Mouse (Mus musculus) spleen, adult 2 months (tissue): Measurements from ENCODE around the gene Bod1l. TPM values are rescaled to one million over a fixed set of nuclear protein-coding genes. Genes with fewer than 3 reads are reported as not detected.
A peak's percentile ranks its signal among the peaks of the same experiment; 100 is the strongest.

Experiments used
- DNase-seq, 2 experiments: peaks; one replicate each; pipeline versions ENCODE4 v3.0.0 to v3.0.0-alpha.2; 2012 to 2021; ENCODE audit warnings: low spot score in 2 of 2, low read depth in 1 of 2
- H3K27ac ChIP-seq: fragments of 200-500 bp; 2 replicates; pipeline ENCODE4 v1.5.1; 2012; ENCODE audit warnings: low read length, inconsistent platforms; ENCODE audit not compliant: insufficient read depth
- H3K27me3 ChIP-seq: fragments of 200-500 bp; 2 replicates; pipeline ENCODE4 v1.6.1; 2012; ENCODE audit warnings: mild to moderate bottlenecking, moderate library complexity, low read length, inconsistent platforms; ENCODE audit not compliant: control insufficient read depth, insufficient read depth
- H3K36me3 ChIP-seq: fragments of 200-500 bp; 2 replicates; pipeline ENCODE4 v1.6.1; 2012; ENCODE audit warnings: mild to moderate bottlenecking, low read length, inconsistent platforms; ENCODE audit not compliant: control insufficient read depth, insufficient read depth
- H3K4me1 ChIP-seq: fragments of 200-500 bp; 2 replicates; pipeline ENCODE4 v1.6.1; 2011; ENCODE audit warnings: inconsistent platforms; ENCODE audit not compliant: control insufficient read depth, insufficient read depth, insufficient read length
- H3K4me3 ChIP-seq: fragments of 200-500 bp; 2 replicates; pipeline ENCODE4 v1.5.1; 2011; ENCODE audit warnings: mild to moderate bottlenecking, inconsistent platforms; ENCODE audit not compliant: insufficient read depth, insufficient read length; ENCODE audit errors: extremely low read depth
- CTCF ChIP-seq: fragments of 200-500 bp; IDR thresholded peaks from 2 replicates; pipeline ENCODE4 v1.5.1; 2011; ENCODE audit warnings: mild to moderate bottlenecking, inconsistent platforms; ENCODE audit not compliant: insufficient read depth, insufficient read length, insufficient replicate concordance; ENCODE audit errors: extremely low read depth
- POLR2A ChIP-seq: fragments of 200-500 bp; IDR thresholded peaks from 2 replicates; pipeline ENCODE4 v1.6.1; 2011; ENCODE audit warnings: low read depth, low read length, inconsistent platforms
- WGBS: fragments of 180-500 bp; shearing (Covaris S2); methylation state at CpG from one replicate; pipeline ENCODE4 v1.1.7; 2018; 5-methylcytosine and 5-hydroxymethylcytosine counted together
- polyA plus RNA-seq: library from polyadenylated mRNA; depleted of rRNA; stranded (reverse); fragments of >200 nt; gene quantifications from 2 replicates; pipeline ENCODE4 v1.2.3, GENCODE M21; 2012

The Bod1l gene
- polyA plus RNA-seq, 1 experiment: 3.3 TPM

DNA sequence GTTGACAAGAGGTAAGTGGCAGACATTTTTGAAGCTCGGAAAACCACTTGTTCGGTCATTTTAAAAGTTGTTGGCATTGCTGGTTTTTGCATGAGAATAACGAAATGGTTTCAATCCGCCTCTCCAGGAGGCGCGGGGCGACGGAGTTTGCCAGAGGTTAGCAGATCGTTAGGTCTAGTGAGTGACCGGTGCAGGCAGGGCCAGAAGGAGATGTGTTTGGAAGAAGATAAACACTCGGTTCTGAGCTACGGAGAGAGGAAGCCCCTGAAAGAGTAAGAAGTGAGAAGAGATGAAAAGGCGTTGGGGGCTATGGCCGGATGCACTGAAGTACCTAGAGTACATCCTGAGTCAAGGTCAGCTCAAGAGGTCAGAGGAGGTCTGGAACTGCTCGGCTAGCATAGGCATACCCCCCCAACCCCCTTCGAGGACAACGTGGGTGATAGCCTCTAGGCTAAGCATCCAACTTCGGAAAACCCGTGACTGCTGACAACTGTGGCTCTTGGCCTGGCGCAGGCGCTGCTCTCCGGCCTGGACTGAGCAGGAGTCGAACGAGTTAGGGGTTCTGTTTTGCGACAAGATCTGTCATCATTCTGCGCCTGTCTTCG, 77.6 kb downstream of the Bod1l start:
- TF ChIP-seq POLR2A: no peak
- no peak for TF ChIP-seq CTCF
- 7% methylated on average over 27 of the region's 27 CpGs for WGBS
- H3K27me3 ChIP-seq: peaks cover 23% of the 10 kb centered on the region
- H3K36me3 ChIP-seq: no peaks in the 10 kb centered on the region
- H3K4me1 ChIP-seq: peaks cover 17% of the 10 kb centered on the region
- H3K4me3 ChIP-seq: no peak overlapping the region
- no peak for DNase-seq
- H3K27ac ChIP-seq: 0 out of 2 replicates have a peak overlapping the region, but pooled peaks have one; percentile 8

DNA sequence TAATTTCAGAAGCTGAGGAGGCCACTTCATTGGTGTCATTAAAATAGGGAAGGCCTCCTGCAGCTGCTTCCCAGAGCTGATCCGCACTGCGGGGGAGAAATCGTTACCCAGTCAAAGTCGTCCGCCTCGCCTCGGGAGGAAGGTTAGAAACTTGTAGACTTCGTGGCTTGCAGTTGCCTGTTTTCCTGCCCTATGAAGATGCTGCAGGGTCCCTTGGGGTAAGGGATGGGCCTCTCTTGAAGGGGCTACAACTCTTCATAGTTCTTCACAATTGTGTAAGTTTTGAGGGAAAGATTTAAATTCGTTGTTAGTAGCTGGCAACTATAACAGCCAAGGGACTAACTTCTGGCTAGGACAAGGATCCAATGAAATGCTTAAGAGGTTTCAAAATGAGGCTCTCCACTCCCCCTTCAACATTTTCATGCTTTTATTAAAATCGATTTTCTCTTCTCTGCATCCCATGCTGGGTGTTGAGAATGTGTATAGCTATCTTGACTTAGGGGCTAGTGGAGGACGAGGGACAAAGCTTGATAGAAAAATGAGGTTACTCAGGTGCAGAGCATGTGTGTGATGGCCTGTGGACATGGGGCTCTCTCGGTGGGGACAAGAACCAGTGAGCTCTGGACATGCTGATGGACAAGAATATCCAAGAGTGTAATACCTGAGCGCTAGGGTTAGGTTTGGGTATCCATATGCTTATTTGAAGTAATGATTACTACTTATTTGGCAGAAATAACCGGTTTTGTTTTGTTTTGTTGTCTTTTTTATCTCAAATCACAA, 78.3 kb downstream of the Bod1l start:
- no peak overlapping the region for H3K27ac ChIP-seq
- H3K27me3 ChIP-seq: peaks cover 29% of the 10 kb centered on the region
- 6% methylated on average over 14 of the region's 14 CpGs for WGBS
- H3K36me3 ChIP-seq: no peaks in the 10 kb centered on the region
- no peak overlapping the region for H3K4me3 ChIP-seq
- H3K4me1 ChIP-seq: peaks cover 17% of the 10 kb centered on the region
- no peak for DNase-seq
- no peak for TF ChIP-seq CTCF
- TF ChIP-seq POLR2A: no peak

DNA sequence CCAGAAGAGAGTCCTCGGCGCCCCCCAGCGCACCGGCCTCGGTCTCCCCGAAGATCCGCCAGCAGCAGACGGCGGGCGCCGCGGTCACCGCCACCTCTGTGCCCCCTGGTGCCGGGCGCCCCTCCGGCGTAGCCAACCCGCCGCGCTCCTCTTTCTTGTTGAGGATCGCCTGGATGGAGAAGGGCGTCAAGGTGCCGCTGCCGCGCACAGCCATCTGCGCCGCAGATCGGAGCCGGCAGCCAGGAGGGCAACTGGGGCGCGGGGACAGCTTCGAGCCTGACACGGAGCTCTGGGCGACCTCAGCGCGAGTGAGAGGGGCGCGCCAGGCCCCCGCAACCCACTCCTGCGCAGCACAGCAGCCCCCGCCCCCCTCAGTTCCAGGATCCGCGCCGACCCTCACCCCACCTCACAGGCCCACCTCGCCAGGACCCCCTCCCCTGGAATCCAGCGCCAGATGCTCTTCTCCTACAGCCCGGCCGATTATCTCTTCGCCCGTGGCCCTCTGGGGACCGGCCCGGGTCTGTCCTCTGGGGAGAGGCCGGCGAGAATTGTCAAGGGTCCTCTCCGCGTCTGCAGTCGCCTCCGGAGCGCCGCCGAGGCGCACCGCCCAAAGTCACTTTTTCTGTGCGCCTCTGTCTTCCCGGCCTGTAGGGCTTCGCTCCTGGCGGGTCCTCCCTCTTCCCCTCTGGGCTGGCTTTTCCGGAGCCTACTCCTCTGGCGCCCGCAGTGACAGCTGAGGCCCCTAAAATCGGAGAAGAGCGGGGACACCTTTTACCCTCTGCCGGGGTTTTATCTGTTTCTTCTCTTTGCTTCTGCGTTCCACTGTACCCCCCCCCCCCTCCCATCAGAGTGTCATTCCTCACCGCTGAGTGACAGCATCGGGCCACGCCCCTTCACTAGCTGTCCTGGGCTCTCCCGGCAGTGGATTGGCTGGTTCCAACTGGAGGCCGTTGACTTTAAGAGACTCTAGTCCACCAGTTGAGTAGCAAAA, 80.1 kb downstream of the Bod1l start, which contains the start of gene Nkx3-2:
Gene Nkx3-2 (minus strand): TSS at position 771 of the 991 bp plus-strand sequence.
- Histone ChIP-seq H3K4me1 (peaks cover 17% of the 10 kb centered on the region), H3K4me3 (peak within 1 kb of the TSS; percentile 30; the same call in 1 of the 2 replicates), H3K36me3 (no peaks in the 10 kb centered on the region), H3K27me3 (peaks cover 34% of the 10 kb centered on the region), H3K27ac (peak within 1 kb of the TSS; percentile 37; the same call in 1 of the 2 replicates)
- no peak for DNase-seq
- no peak for TF ChIP-seq CTCF
- TF ChIP-seq POLR2A: no peak
- WGBS: under 1% methylated on average over 76 of the region's 79 CpGs

DNA sequence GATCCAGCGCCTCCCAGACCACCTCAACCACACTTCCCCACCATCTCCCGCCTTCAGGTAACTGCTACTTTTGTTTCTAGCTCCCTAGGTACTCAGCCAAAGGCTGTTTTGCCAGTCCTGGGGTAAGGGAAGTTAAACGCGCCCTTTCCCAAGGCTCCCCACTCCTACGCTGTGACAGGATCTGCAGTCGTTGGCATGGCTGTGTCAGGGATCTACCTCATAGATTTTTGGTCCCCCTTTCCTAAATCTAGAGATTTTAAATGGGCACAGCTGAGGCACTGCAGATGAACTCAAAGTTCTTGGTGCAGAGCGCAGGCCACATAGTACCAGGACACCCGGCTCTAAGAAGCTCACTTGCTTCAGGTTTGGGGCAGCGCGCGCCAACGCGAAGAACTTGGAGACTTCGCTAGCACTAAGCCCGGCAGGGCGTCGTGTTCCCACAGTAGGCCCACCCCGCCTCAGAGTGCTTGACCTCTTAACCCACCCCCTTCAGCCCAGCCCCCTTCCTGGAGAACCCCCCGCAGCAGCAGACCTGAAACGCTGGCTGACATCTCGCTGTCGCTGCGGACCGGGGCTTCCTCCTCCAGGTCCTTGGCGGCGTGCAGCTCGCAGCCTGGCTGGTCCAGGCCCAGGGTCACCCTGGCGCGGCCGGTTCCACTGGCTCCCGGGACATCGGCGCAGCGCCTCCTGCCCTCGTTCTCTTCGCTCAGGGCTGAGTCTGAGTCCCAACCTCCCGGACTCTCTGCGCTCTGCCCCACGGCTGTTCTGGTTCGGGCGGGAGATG, 81.0 kb downstream of the Bod1l start:
- Histone ChIP-seq H3K27ac (no peak overlapping the region; the same call in 1 of the 2 replicates), H3K27me3 (peaks cover 34% of the 10 kb centered on the region), H3K36me3 (no peaks in the 10 kb centered on the region), H3K4me3 (peak overlapping the region; percentile 19; the same call in 1 of the 2 replicates), H3K4me1 (peaks cover 17% of the 10 kb centered on the region)
- 4% methylated on average over 41 of the region's 41 CpGs for WGBS
- TF ChIP-seq CTCF: no peak
- no peak for TF ChIP-seq POLR2A
- DNase-seq: no peak

DNA sequence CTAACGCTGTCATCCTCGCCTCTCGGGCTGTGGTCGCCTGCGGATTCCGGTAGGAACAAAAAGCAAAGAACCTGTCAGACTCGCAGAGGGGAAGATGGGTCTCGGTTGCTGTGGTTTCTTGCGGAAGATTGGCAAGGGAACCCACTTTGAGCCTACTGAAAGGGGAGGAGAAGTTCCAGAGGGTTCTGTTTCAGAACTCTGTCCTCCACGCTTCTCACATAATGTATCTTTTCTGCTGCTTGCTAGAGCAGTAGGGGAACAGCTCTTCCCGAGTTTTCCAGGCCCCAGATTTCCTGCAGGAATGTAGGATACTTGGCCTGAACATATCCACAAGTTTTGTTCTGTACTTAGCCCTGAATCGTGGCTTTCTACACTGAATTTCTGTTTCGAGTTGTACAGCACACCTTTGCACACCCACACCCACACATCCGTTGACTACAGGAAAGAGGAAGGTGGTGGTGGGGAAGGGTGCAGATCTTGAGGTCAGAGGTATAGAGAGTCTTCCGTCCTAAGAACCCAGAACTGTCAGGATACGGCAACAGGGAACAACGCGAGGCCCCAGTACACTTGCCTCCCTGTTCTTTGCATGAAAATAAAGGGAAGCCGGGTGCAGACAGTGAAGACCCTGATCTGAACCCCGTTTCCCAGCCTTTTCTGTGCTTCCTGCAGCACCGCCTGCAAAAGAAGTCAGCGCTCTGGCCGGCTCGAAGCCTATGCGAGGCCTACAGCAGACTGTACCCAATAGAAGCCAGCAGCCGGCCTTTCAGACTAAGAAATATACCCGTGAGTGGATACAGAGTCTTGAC, 81.8 kb downstream of the Bod1l start:
- TF ChIP-seq CTCF: no peak
- no peak for TF ChIP-seq POLR2A
- DNase-seq: no peak
- H3K36me3 ChIP-seq: no peaks in the 10 kb centered on the region
- 2% methylated on average over 27 of the region's 27 CpGs for WGBS
- peaks cover 31% of the 10 kb centered on the region for H3K27me3 ChIP-seq
- peak overlapping the region; percentile 31; the same call in 1 of the 2 replicates for H3K4me3 ChIP-seq
- H3K4me1 ChIP-seq: peaks cover 13% of the 10 kb centered on the region
- H3K27ac ChIP-seq: no peak overlapping the region; the same call in 1 of the 2 replicates
